Mouse (Mus musculus) limb, embryonic 10.5 days (tissue): ENCODE results near the gene H2-Q7. TPM values are rescaled to one million over a fixed set of nuclear protein-coding genes. Genes with fewer than 3 reads are reported as not detected.
A peak's percentile ranks its signal among the peaks of the same experiment; 100 is the strongest.
"Not testable (repeated sequence)": the region's sequence is repeated elsewhere in the genome, so short reads cannot be mapped to it uniquely, and the experiment has no call there.

ENCODE experiments used
- DNase-seq: peaks from one replicate; pipeline ENCODE4 v3.0.0-alpha.2; 2017; ENCODE audit warnings: low spot score
- H3K27ac ChIP-seq: fragments of 300-500 bp; sonication (generic); 2 replicates; pipeline ENCODE4 v1.5.1; 2016; ENCODE audit warnings: mild to moderate bottlenecking
- H3K27me3 ChIP-seq: fragments of 300-500 bp; sonication (generic); 2 replicates; pipeline ENCODE4 v1.6.1; 2016; ENCODE audit warnings: low read depth, mild to moderate bottlenecking; ENCODE audit not compliant: poor library complexity, severe bottlenecking
- H3K36me3 ChIP-seq: fragments of 300-500 bp; sonication (generic); 2 replicates; pipeline ENCODE4 v1.6.1; 2016; ENCODE audit warnings: mild to moderate bottlenecking, moderate library complexity
- H3K4me1 ChIP-seq: fragments of 300-500 bp; sonication (generic); 2 replicates; pipeline ENCODE4 v1.6.1; 2016
- H3K4me3 ChIP-seq: fragments of 300-500 bp; sonication (generic); 2 replicates; pipeline ENCODE4 v1.5.1; 2016; ENCODE audit warnings: mild to moderate bottlenecking, moderate library complexity
- H3K9me3 ChIP-seq: fragments of 300-500 bp; sonication (generic); replicated peaks from 2 replicates; pipeline ENCODE4 v1.6.1; 2016; ENCODE audit warnings: mild to moderate bottlenecking
- WGBS: fragments of 180-500 bp; shearing (Covaris S2); methylation state at CpG from one replicate; pipeline ENCODE4 v1.1.7; 2016; 5-methylcytosine and 5-hydroxymethylcytosine counted together
- polyA plus RNA-seq: library from polyadenylated mRNA; unstranded; fragments of >200 nt; fragmentation: Nextera tagmentation; extraction: Ambion mirVana; gene quantifications from 2 replicates; pipeline ENCODE4 v1.2.1, GENCODE M21; 2016

The H2-Q7 gene
- polyA plus RNA-seq, result 24.7 and 28.4 TPM in 2 replicates

- Histone ChIP-seq H3K4me1 (peaks cover 12% of the 10 kb centered on the region), H3K27me3 (peaks cover 22% of the 10 kb centered on the region), H3K4me3 (peak within 1 kb of the TSS; percentile 63), H3K27ac (peak within 1 kb of the TSS; percentile 82)
- not testable (repeated sequence) for H3K9me3 ChIP-seq, H3K36me3 ChIP-seq
- peak; percentile 77 for DNase-seq
- WGBS, result 3% methylated on average over 18 of the region's 18 CpGs
Measured at GRCm38 (mm10) chr17:35438885-35439284, at the start of gene H2-Q7. Gene H2-Q7, plus strand, starts transcription at chr17:35439155.

- 5% methylated on average over 7 of the region's 7 CpGs for WGBS
- H3K27me3 ChIP-seq, result peaks cover 21% of the 10 kb centered on the region
- not testable (repeated sequence) for H3K4me3 ChIP-seq, H3K36me3 ChIP-seq, H3K9me3 ChIP-seq, H3K4me1 ChIP-seq, H3K27ac ChIP-seq
- DNase-seq, result peak; percentile 66
Measured at GRCm38 (mm10) chr17:35389796-35390195, 49.2 kb upstream of the H2-Q7 start.

GRCm38 (mm10) chr17:35392671-35393070 is 46.3 kb upstream of the H2-Q7 start:
- H3K4me1 ChIP-seq, H3K27ac ChIP-seq, DNase-seq, H3K4me3 ChIP-seq, H3K36me3 ChIP-seq, H3K9me3 ChIP-seq: not testable (repeated sequence)
- H3K27me3 ChIP-seq, result peaks cover 31% of the 10 kb centered on the region
- 79% methylated on average over 2 of the region's 2 CpGs for WGBS

- H3K27ac ChIP-seq, H3K4me1 ChIP-seq, H3K9me3 ChIP-seq, H3K36me3 ChIP-seq: not testable (repeated sequence)
- DNase-seq, result peak; percentile 31
- 3% methylated on average over 51 of the region's 75 CpGs for WGBS
- Histone ChIP-seq H3K27me3 (peaks cover 31% of the 10 kb centered on the region), H3K4me3 (peak overlapping the region; percentile 43)
Measured at GRCm38 (mm10) chr17:35393864-35394800, 44.8 kb upstream of the H2-Q7 start.

- 85% methylated on average over 2 of the region's 2 CpGs for WGBS
- not testable (repeated sequence) for H3K36me3 ChIP-seq, H3K4me1 ChIP-seq, H3K9me3 ChIP-seq, H3K27ac ChIP-seq, H3K4me3 ChIP-seq, DNase-seq
- H3K27me3 ChIP-seq, result peaks cover 26% of the 10 kb centered on the region
Measured at GRCm38 (mm10) chr17:35396956-35397355, 42.0 kb upstream of the H2-Q7 start.

- not testable (repeated sequence) for DNase-seq, H3K27me3 ChIP-seq, H3K9me3 ChIP-seq, H3K4me1 ChIP-seq, H3K4me3 ChIP-seq, H3K36me3 ChIP-seq, H3K27ac ChIP-seq
- no CpG with 5 or more reads among the region's 1 CpGs for WGBS
Measured at GRCm38 (mm10) chr17:35413057-35413456, 25.9 kb upstream of the H2-Q7 start.

- H3K9me3 ChIP-seq, H3K27ac ChIP-seq, H3K4me1 ChIP-seq, H3K36me3 ChIP-seq, H3K27me3 ChIP-seq, DNase-seq, H3K4me3 ChIP-seq: not testable (repeated sequence)
- WGBS, result 70% methylated on average over 3 of the region's 10 CpGs
Measured at GRCm38 (mm10) chr17:35415273-35416129, 23.5 kb upstream of the H2-Q7 start.

- 0 out of 2 replicates have a peak, but pooled peaks cover 4% of the 10 kb centered on the region for H3K4me1 ChIP-seq
- no peak overlapping the region for H3K27ac ChIP-seq
- H3K9me3 ChIP-seq, result no peaks in the 10 kb centered on the region
- H3K4me3 ChIP-seq, result no peak overlapping the region
- WGBS, result 67% methylated on average over 7 of the region's 7 CpGs
- H3K27me3 ChIP-seq, result peaks cover 18% of the 10 kb centered on the region
- DNase-seq, result no peak
- H3K36me3 ChIP-seq, result no peaks in the 10 kb centered on the region
Measured at GRCm38 (mm10) chr17:35418772-35419171, 20.2 kb upstream of the H2-Q7 start.

- H3K27ac ChIP-seq, H3K4me1 ChIP-seq, H3K9me3 ChIP-seq, H3K4me3 ChIP-seq, DNase-seq, H3K36me3 ChIP-seq: not testable (repeated sequence)
- 72% methylated on average over 4 of the region's 4 CpGs for WGBS
- peaks cover 23% of the 10 kb centered on the region for H3K27me3 ChIP-seq
Measured at GRCm38 (mm10) chr17:35419564-35419963, 19.4 kb upstream of the H2-Q7 start.

GRCm38 (mm10) chr17:35420206-35420810 is 18.6 kb upstream of the H2-Q7 start:
- 20% methylated on average over 11 of the region's 11 CpGs for WGBS
- Histone ChIP-seq H3K4me1 (peaks cover 11% of the 10 kb centered on the region), H3K27me3 (peaks cover 30% of the 10 kb centered on the region)
- H3K27ac ChIP-seq, H3K9me3 ChIP-seq, H3K36me3 ChIP-seq, H3K4me3 ChIP-seq: not testable (repeated sequence)
- peak; percentile 79 for DNase-seq

GRCm38 (mm10) chr17:35421331-35421730 is 17.6 kb upstream of the H2-Q7 start:
- H3K27ac ChIP-seq, H3K36me3 ChIP-seq, H3K9me3 ChIP-seq, H3K4me3 ChIP-seq, DNase-seq: not testable (repeated sequence)
- H3K27me3 ChIP-seq, result peaks cover 40% of the 10 kb centered on the region
- 91% methylated on average over 4 of the region's 4 CpGs for WGBS
- H3K4me1 ChIP-seq, result peaks cover 16% of the 10 kb centered on the region

GRCm38 (mm10) chr17:35422360-35422759 is 16.6 kb upstream of the H2-Q7 start:
- not testable (repeated sequence) for H3K4me3 ChIP-seq, H3K27ac ChIP-seq, H3K36me3 ChIP-seq, H3K9me3 ChIP-seq, DNase-seq
- peaks cover 43% of the 10 kb centered on the region for H3K27me3 ChIP-seq
- peaks cover 16% of the 10 kb centered on the region for H3K4me1 ChIP-seq
- 87% methylated on average over 5 of the region's 5 CpGs for WGBS
